Mouse (Mus musculus): ENCODE data around the gene Trabd.

Gene Trabd

DNA sequence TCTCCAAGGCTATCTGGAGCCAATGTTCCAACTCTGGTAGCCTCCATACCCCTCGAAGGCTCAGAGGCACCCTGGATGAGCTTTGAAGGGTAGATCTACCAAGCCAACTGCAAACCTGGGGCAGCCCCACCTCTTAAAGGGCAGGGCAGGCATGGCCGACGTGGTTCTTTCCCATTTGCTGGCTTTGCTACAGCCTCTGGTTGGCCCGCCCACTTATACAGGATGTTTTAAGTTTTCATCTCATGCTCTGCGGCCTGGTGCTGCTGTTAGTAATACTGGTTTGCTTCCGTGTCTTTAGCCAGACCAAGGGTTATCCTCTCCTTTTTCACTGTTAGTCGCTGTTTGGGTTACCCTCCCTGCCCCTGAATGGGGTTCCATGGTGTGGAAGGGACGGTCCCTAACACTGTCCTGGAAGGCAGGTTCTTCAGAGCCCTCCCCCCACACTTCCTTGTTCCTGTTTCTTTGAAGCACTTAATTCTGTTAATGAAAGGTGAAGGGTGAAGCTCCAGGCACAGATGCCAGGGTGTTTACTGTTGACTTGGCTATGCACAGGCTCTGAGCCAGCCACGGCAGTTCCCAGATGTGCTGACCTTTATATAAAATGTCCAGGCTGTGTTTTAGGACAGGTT lies 3.4 kb downstream of the Trabd start:
- peak; percentile 65 for DNase-seq

- no peak for DNase-seq
These were observed 9.0 kb downstream of the Trabd start for GRCm38 (mm10) chr15:89083906-89084305.

DNA sequence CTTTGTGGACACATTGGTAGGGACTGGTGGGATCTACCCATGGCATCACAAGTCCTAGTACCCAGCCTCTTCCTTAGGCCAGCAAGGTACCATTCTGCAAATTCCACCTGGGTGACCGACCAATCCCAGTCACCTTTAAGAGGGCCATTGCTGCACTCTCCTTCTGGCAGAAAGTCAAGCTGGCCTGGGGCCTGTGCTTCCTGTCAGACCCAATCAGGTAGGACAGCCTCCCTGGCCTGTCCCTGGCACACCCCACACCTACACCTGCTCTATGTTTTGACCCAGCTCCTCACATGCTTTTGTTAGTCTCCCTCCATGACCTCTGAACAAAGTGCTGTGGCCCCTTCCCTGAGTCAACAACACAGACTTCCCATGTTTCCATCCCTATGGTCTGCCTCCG lies 9.9 kb downstream of the Trabd start:
- no peak for DNase-seq

- DNase-seq: peak; percentile 93
These were observed 13.8 kb downstream of the Trabd start, which contains the start of gene Selenoo for GRCm38 (mm10) chr15:89088607-89089247. Gene Selenoo (plus strand): TSS chr15:89089084.

DNA sequence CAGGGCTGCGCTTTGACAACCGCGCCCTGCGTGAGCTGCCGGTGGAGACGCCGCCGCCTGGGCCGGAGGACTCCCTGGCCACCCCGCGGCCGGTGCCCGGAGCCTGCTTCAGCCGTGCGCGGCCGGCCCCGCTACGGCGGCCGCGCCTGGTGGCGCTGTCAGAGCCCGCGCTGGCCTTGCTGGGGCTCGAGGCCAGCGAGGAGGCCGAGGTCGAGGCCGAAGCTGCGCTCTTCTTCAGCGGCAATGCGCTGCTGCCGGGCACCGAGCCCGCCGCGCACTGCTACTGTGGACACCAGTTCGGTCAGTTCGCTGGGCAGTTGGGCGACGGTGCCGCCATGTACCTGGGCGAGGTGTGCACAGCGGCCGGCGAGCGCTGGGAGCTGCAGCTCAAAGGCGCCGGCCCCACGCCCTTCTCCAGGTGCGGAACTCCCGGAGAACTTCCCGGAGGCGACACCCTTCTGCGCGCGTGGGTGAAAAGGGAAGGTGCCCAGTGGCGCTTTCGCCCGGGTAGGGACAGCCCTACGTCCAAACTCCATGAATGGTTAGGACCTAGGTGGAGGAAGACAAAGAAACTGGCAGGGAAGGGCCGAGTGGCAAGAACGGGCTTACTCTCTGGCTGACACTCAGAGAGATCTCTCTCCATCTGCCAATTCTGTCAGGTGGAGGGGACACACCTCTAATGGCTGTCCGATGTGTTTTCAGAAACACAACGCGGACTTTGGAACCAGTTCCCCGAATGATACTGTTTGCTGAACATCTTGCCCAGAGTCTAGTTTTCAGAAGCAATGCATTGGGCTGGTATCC lies 14.5 kb downstream of the Trabd start:
- peak; percentile 29 for DNase-seq

- no peak for DNase-seq
These were observed 15.7 kb downstream of the Trabd start for GRCm38 (mm10) chr15:89090662-89091061.

DNA sequence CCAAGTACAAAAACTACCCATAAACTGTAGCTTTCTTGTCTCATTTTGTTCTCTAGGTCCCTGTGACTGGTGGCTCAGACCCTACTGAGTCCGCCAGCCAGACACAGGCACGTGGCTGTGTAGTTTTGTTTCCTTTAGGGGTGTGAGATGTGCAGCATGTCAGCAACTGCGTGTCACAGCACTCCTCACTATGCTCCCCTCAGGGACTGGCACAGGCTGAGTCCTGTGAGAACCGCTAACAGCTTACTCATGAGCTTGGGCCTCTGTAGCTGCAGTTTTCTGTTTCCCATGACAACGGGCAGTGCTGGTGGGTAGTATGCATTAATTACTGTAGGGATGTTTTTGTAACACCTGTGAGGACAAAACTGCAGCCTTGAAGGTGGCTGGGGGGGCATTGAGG lies 17.3 kb downstream of the Trabd start:
- no peak for DNase-seq

DNA sequence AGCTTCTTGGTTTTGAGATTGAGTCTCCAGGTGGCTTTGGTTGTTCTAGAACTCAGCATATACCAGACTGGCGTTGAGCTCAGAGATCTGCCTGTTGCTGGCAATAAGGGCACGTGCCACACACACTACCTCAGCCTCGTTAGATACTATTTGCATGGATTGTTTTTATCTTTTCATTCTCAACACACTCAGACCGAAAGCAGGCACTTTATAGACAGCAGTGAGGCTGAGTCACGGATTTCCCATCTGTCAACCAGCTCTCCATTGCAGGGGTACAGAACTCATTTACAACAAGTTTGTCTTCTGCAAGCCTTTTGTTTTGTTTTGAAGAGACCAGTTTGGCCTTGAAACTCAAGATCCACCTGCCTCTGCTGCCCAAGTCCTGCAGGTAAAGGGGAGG lies 22.5 kb downstream of the Trabd start:
- no peak for DNase-seq

- no peak for DNase-seq
These were observed 23.7 kb downstream of the Trabd start for GRCm38 (mm10) chr15:89098616-89099015.

GRCm38 (mm10) chr15:89100823-89101222 lies 25.9 kb downstream of the Trabd start:
- no peak for DNase-seq

GRCm38 (mm10) chr15:89102646-89103045 lies 27.7 kb downstream of the Trabd start:
- no peak for DNase-seq

DNA sequence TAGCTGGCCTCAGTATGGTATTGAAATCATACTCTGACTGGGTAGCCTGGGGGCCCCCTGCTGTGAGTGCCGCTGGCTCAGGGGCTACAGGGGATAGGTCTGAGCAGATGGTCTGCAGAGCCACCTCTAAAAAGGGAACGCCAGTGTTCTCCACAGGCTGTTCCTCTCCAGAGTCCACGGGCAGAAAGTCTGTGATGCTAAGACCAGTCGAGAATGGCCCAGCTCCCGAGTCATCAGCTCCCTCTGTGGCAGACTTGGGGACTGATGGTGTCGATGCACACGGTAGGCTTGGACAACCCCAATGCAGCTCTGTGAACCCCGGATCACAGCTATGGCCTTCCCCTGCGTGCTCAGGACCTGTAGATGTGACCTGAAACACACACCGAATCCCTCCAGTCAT lies 29.0 kb downstream of the Trabd start:
- DNase-seq: no peak

DNA sequence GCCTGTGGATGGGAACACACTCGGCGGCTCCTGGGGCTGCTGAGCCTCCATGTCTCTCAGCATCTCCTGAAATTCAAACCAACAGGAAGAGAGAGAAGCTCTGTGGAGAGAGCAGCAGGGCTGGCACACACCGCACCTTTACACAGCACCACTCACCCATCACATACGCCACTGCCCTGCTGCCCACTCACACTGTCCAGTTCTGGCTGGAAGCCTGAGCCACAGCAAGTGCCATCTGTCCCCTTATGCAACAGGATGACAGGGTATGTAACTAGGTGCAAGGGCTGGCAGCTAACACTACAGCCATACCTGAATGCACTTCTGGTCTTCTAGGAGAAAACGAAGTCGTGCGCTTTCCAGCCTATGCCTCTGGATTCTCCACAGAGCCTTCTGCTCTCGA lies 29.5 kb downstream of the Trabd start:
- no peak for DNase-seq

DNA sequence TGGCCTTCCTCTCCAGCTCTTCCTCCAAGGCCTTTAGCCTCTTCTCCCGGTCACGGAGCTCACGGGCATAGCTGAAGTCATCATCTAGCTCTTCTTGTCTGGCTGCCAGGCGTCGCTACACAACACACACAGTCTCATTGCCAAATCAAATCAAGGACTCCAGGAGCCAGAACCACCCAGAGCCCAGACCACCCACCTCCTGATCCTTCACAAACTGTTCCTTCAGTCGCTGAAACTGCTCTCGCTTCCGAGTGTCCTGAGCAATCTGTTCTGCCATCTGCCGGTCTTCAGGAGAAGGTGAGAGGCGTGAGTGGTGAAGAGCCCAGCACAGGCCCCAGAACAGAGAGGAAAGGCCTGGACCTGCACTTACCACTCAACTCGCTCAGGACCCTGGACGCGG lies 31.1 kb downstream of the Trabd start:
- DNase-seq: no peak

DNA sequence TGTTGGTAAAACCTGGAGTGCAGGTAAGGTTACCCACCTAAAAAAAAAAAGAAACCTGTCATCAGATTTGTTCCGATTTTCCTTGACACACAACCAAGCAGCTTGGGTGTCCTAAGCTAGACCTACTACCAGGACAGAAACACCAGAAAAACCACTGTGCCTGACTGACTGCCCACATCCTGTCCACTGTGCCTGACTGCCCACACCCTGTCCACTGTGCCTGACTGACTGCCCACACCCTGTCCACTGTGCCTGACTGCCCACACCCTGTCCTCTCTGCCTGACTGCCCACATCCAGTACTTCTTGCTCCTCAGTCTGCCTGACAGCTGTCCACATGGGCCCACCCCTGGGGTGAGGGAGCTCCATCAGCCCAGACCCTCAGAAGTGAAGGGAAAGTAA lies 32.1 kb downstream of the Trabd start:
- no peak for DNase-seq

GRCm38 (mm10) chr15:89110147-89110546 lies 35.2 kb downstream of the Trabd start:
- no peak for DNase-seq

GRCm38 (mm10) chr15:89118007-89118406 lies 43.1 kb downstream of the Trabd start:
- peak; percentile 19 for DNase-seq

GRCm38 (mm10) chr15:89122649-89123366 lies 47.9 kb downstream of the Trabd start, which contains the start of gene Tubgcp6:
Gene Tubgcp6 (minus strand): TSS chr15:89123112.
- DNase-seq: peak; percentile 95

- no peak for DNase-seq
These were observed 48.7 kb downstream of the Trabd start for GRCm38 (mm10) chr15:89123595-89123994.

DNA sequence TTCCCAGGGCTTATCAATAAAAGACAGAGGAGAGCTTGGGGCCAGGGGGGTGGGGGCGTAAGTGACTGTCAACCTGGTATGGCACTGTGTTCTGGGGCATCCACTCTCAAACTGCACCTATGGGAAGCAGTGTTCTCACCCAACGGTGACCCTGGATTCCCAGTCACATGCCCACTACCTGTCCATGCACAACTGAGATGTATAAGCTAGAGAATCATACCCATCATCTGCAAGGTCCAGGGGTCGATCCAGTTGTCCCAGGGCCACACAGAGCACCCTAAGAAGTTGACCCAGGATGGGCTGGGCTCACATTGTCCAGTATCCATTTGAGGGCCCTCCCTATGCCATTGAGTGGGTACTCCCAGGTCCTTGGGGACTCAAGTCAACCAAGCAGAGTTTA lies 49.4 kb downstream of the Trabd start:
- no peak for DNase-seq

- DNase-seq: no peak
These were observed 50.4 kb downstream of the Trabd start for GRCm38 (mm10) chr15:89125351-89125750.

DNA sequence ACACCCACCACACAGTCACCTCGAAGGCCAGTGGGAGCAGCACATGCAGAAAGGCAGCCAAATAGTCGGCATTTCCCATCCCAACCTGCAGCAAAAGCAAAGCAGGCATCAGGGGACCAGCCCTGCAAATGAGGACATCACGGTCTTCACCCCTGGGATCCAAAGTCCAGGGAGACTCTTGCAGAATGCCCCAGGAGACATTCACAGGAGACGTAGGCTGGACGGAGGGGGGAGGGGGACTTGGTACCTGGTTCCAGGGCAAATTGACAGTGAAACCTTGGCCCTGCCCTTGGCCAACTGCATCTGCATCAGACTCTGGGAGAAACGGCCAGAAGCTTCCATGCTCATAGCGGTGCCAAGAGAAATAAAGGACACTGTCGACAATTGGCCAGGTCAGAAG lies 51.7 kb downstream of the Trabd start:
- DNase-seq: no peak

DNA sequence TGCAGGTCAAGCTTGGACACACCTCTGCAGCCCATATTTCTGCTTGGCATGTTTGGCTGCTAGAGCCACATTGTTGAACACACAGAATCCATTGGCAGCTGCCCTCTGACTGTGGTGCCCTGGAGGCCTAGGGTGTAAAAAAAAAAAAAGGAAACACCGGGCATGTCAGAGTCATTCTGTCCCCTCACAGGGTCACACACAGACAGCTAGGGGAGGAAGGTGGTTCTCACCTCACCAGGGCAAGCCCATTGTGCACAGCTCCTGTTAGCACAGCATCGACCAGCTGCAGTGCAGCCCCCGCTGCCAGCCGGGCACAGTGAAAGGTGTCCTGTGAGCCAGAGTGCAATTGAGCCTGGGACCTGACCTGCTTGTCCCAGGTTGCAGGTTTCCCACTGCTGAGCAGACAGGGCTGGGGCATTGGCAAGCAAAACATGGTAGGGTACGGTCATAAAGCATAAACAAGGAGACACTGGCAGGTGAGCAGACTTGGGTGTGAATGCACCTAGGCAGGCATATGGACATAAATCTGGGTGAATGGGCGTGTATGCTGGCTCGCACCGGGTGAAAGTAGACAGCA lies 52.5 kb downstream of the Trabd start:
- DNase-seq: no peak

All from lung, postnatal 14 days (tissue).